Mouse (Mus musculus) midbrain, postnatal 0 days (tissue): Measurements from ENCODE around the gene Il34. TPM values are rescaled to one million over a fixed set of nuclear protein-coding genes. Genes with fewer than 3 reads are reported as not detected.

Source experiments
- ATAC-seq: fragments of 200-750 bp; cut with Nextera tagmentation; 2 replicates; pipeline ENCODE4 v1.8.0; 2017; ENCODE audit warnings: moderate number of reproducible peaks, mild to moderate bottlenecking, moderate TSS enrichment, moderate library complexity; ENCODE audit not compliant: low FRiP score
- DNase-seq: peaks from one replicate; pipeline ENCODE4 v3.0.0-alpha.2; 2015; ENCODE audit warnings: low spot score
- H3K27ac ChIP-seq: fragments of 300-500 bp; sonication (generic); 2 replicates; pipeline ENCODE4 v1.5.1; 2014; ENCODE audit warnings: low read depth, mild to moderate bottlenecking, low read length, mixed read lengths
- H3K27me3 ChIP-seq: fragments of 300-500 bp; sonication (generic); 2 replicates; pipeline ENCODE4 v1.6.1; 2014; ENCODE audit warnings: low read length, control low read depth, mixed read lengths; ENCODE audit not compliant: insufficient read depth
- H3K36me3 ChIP-seq: fragments of 300-500 bp; sonication (generic); 2 replicates; pipeline ENCODE4 v1.6.1; 2014; ENCODE audit warnings: low read length, control low read depth, mixed read lengths; ENCODE audit not compliant: insufficient read depth
- H3K4me1 ChIP-seq: fragments of 300-500 bp; sonication (generic); 2 replicates; pipeline ENCODE4 v1.6.1; 2014; ENCODE audit warnings: mild to moderate bottlenecking, control low read depth, antibody characterized with exemption, low read length, mixed read lengths; ENCODE audit not compliant: insufficient read depth
- H3K4me2 ChIP-seq: fragments of 300-500 bp; sonication (generic); 2 replicates; pipeline ENCODE4 v1.6.1; 2014; ENCODE audit warnings: low read depth, mild to moderate bottlenecking, low read length, mixed read lengths; ENCODE audit not compliant: poor library complexity, severe bottlenecking
- H3K4me3 ChIP-seq: fragments of 300-500 bp; sonication (generic); 2 replicates; pipeline ENCODE4 v1.5.1; 2014; ENCODE audit warnings: low read depth, mild to moderate bottlenecking, low read length, moderate library complexity
- H3K9ac ChIP-seq: fragments of 300-500 bp; sonication (generic); replicated peaks from 2 replicates; pipeline ENCODE4 v1.6.1; 2014; ENCODE audit warnings: mild to moderate bottlenecking, low read length, moderate library complexity, mixed read lengths; ENCODE audit not compliant: poor library complexity, severe bottlenecking
- H3K9me3 ChIP-seq: fragments of 300-500 bp; sonication (generic); 2 replicates; pipeline ENCODE4 v1.6.1; 2016; ENCODE audit warnings: low read length, control low read depth
- CTCF ChIP-seq: IDR thresholded peaks from 2 replicates; pipeline ENCODE4 v1.5.1; 2016; ENCODE audit warnings: antibody characterized with exemption, mild to moderate bottlenecking
- WGBS: fragments of 180-500 bp; shearing (Covaris S2); extraction: QIAGEN DNeasy Blood & Tissue Kit; methylation state at CpG from one replicate; pipeline ENCODE4 v1.1.7; 2014; 5-methylcytosine and 5-hydroxymethylcytosine counted together
- polyA plus RNA-seq: library from polyadenylated mRNA; unstranded; fragments of >200 nt; fragmentation: Nextera tagmentation; extraction: Ambion mirVana; gene quantifications from 2 replicates; pipeline ENCODE4 v1.2.1, GENCODE M21; 2015
- total RNA-seq: library from RNA; depleted of rRNA; stranded (reverse); fragments of >200 nt; gene quantifications from 2 replicates; pipeline ENCODE4 v1.2.3, GENCODE M21; 2014

Il34 gene
- total and polyA plus RNA-seq, 2 experiments from 2014 or later, result 5.8 to 9.1 TPM

- Histone ChIP-seq H3K4me3 (no peak overlapping the region), H3K36me3 (no peaks in the 10 kb centered on the region), H3K9ac (no peak overlapping the region), H3K27me3 (no peaks in the 10 kb centered on the region), H3K9me3 (no peaks in the 10 kb centered on the region), H3K27ac (peak overlapping the region; percentile 95), H3K4me2 (no peak overlapping the region; the same call in 1 of the 2 replicates), H3K4me1 (peaks cover 56% of the 10 kb centered on the region)
- 88% methylated on average over 8 of the region's 8 CpGs for WGBS
- ATAC-seq (no peak), DNase-seq (peak; percentile 26)
- TF ChIP-seq CTCF, result no peak
Observed at GRCm38 (mm10) chr8:110718209-110718968, 87.3 kb downstream of the Il34 start.

- H3K4me1 ChIP-seq, result peaks cover 54% of the 10 kb centered on the region
- H3K4me3 ChIP-seq, result no peak overlapping the region
- ATAC-seq (no peak), DNase-seq (no peak)
- H3K36me3 ChIP-seq, result peaks cover 7% of the 10 kb centered on the region
- H3K9me3 ChIP-seq, result no peaks in the 10 kb centered on the region
- TF ChIP-seq CTCF, result no peak
- 71% methylated on average over 7 of the region's 7 CpGs for WGBS
- H3K27me3 ChIP-seq, result no peaks in the 10 kb centered on the region
- no peak overlapping the region for H3K9ac ChIP-seq
- peak overlapping the region; percentile 85; the same call in 1 of the 2 replicates for H3K27ac ChIP-seq
- H3K4me2 ChIP-seq, result no peak overlapping the region
Observed at GRCm38 (mm10) chr8:110717131-110717530, 88.6 kb downstream of the Il34 start.

- Histone ChIP-seq H3K27me3 (no peaks in the 10 kb centered on the region), H3K4me3 (no peak overlapping the region), H3K9ac (peak overlapping the region; percentile 29; the same call in 1 of the 2 replicates), H3K9me3 (no peaks in the 10 kb centered on the region), H3K36me3 (peaks cover 12% of the 10 kb centered on the region), H3K4me1 (peaks cover 54% of the 10 kb centered on the region), H3K27ac (peak overlapping the region; percentile 85), H3K4me2 (no peak overlapping the region)
- ATAC-seq, result peak; percentile 42
- WGBS, result 16% methylated on average over 4 of the region's 4 CpGs
- DNase-seq, result peak; percentile 91
- TF ChIP-seq CTCF, result no peak
Observed at GRCm38 (mm10) chr8:110716075-110716474, 89.6 kb downstream of the Il34 start.

GRCm38 (mm10) chr8:110714827-110715519 lies 90.8 kb downstream of the Il34 start:
- no peak overlapping the region for H3K4me2 ChIP-seq
- H3K4me1 ChIP-seq, result peaks cover 45% of the 10 kb centered on the region
- DNase-seq (peak; percentile 75), ATAC-seq (no peak)
- H3K36me3 ChIP-seq, result peaks cover 12% of the 10 kb centered on the region
- TF ChIP-seq CTCF, result no peak
- 51% methylated on average over 15 of the region's 15 CpGs for WGBS
- no peak overlapping the region for H3K4me3 ChIP-seq
- no peaks in the 10 kb centered on the region for H3K27me3 ChIP-seq
- no peaks in the 10 kb centered on the region for H3K9me3 ChIP-seq
- H3K27ac ChIP-seq, result peak overlapping the region; percentile 85
- 0 out of 2 replicates have a peak overlapping the region, but pooled peaks have one; percentile 33 for H3K9ac ChIP-seq

DNA sequence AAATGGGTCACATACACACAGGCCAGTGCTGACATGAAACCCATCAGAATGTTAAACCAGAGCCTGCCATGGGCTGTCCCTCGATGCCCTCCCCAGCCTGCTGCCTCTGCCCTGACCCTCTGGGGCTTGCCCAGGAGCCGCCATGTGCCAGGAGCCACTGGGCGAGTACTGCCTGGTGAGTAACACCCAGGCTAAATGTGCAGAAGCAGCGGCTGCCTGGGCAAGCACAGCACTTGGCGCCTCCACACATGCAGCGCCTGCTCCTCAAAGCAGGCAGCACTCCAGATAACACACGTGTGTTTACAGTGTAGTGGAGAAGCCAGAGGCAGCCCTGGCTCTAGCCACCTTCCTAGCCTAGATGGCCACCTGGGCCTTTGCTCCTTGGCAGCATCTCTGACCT lies 92.7 kb downstream of the Il34 start:
- Histone ChIP-seq H3K4me2 (no peak overlapping the region), H3K36me3 (peaks cover 14% of the 10 kb centered on the region), H3K27ac (no peak overlapping the region), H3K9ac (no peak overlapping the region), H3K27me3 (no peaks in the 10 kb centered on the region), H3K4me1 (peaks cover 26% of the 10 kb centered on the region), H3K4me3 (no peak overlapping the region), H3K9me3 (no peaks in the 10 kb centered on the region)
- TF ChIP-seq CTCF, result no peak
- DNase-seq (no peak), ATAC-seq (no peak)
- 95% methylated on average over 7 of the region's 7 CpGs for WGBS
